Mouse (Mus musculus) limb, embryonic 10.5 days (tissue): ENCODE measurements around the gene Hoxc6. TPM values are rescaled to one million over a fixed set of nuclear protein-coding genes. Genes with fewer than 3 reads are reported as not detected.

Experiments used
- DNase-seq: peaks from one replicate; pipeline ENCODE4 v3.0.0-alpha.2; 2017; ENCODE audit warnings: low spot score
- H3K27ac ChIP-seq: fragments of 300-500 bp; sonication (generic); 2 replicates; pipeline ENCODE4 v1.5.1; 2016; ENCODE audit warnings: mild to moderate bottlenecking
- H3K27me3 ChIP-seq: fragments of 300-500 bp; sonication (generic); 2 replicates; pipeline ENCODE4 v1.6.1; 2016; ENCODE audit warnings: low read depth, mild to moderate bottlenecking; ENCODE audit not compliant: poor library complexity, severe bottlenecking
- H3K36me3 ChIP-seq: fragments of 300-500 bp; sonication (generic); 2 replicates; pipeline ENCODE4 v1.6.1; 2016; ENCODE audit warnings: mild to moderate bottlenecking, moderate library complexity
- H3K4me1 ChIP-seq: fragments of 300-500 bp; sonication (generic); 2 replicates; pipeline ENCODE4 v1.6.1; 2016
- H3K4me3 ChIP-seq: fragments of 300-500 bp; sonication (generic); 2 replicates; pipeline ENCODE4 v1.5.1; 2016; ENCODE audit warnings: mild to moderate bottlenecking, moderate library complexity
- H3K9me3 ChIP-seq: fragments of 300-500 bp; sonication (generic); replicated peaks from 2 replicates; pipeline ENCODE4 v1.6.1; 2016; ENCODE audit warnings: mild to moderate bottlenecking
- WGBS: fragments of 180-500 bp; shearing (Covaris S2); methylation state at CpG from one replicate; pipeline ENCODE4 v1.1.7; 2016; 5-methylcytosine and 5-hydroxymethylcytosine counted together
- polyA plus RNA-seq: library from polyadenylated mRNA; unstranded; fragments of >200 nt; fragmentation: Nextera tagmentation; extraction: Ambion mirVana; gene quantifications from 2 replicates; pipeline ENCODE4 v1.2.1, GENCODE M21; 2016

Hoxc6 gene
- polyA plus RNA-seq, 1 experiment from 2014 or later = 10.1 TPM

GRCm38 (mm10) chr15:103000501-103000901, 2.4 kb downstream of the Hoxc6 start:
- H3K27me3 ChIP-seq = peaks cover 99% of the 10 kb centered on the region
- peak; percentile 77 for DNase-seq
- H3K4me1 ChIP-seq = peaks cover 99% of the 10 kb centered on the region
- peak overlapping the region; percentile 56 for H3K4me3 ChIP-seq
- H3K27ac ChIP-seq = peak overlapping the region; percentile 94
- H3K9me3 ChIP-seq = no peaks in the 10 kb centered on the region
- WGBS = under 1% methylated on average over 24 of the region's 24 CpGs
- no peaks in the 10 kb centered on the region for H3K36me3 ChIP-seq

GRCm38 (mm10) chr15:103001370-103001769, 3.3 kb downstream of the Hoxc6 start:
- Histone ChIP-seq H3K9me3 (no peaks in the 10 kb centered on the region), H3K4me1 (peaks cover 99% of the 10 kb centered on the region), H3K27ac (peak overlapping the region; percentile 94), H3K27me3 (peaks cover 99% of the 10 kb centered on the region), H3K4me3 (peak overlapping the region; percentile 56), H3K36me3 (no peaks in the 10 kb centered on the region)
- DNase-seq = no peak
- WGBS = 40% methylated on average over 2 of the region's 2 CpGs

GRCm38 (mm10) chr15:103002156-103002555, 4.1 kb downstream of the Hoxc6 start:
- Histone ChIP-seq H3K9me3 (no peaks in the 10 kb centered on the region), H3K27me3 (peaks cover 98% of the 10 kb centered on the region), H3K36me3 (no peaks in the 10 kb centered on the region), H3K4me1 (peaks cover 99% of the 10 kb centered on the region), H3K4me3 (peak overlapping the region; percentile 56), H3K27ac (peak overlapping the region; percentile 94)
- DNase-seq = no peak
- 6% methylated on average over 4 of the region's 4 CpGs for WGBS

GRCm38 (mm10) chr15:103002821-103003448, 4.9 kb downstream of the Hoxc6 start:
- Histone ChIP-seq H3K27me3 (peaks cover 98% of the 10 kb centered on the region), H3K27ac (peak overlapping the region; percentile 94), H3K36me3 (no peaks in the 10 kb centered on the region), H3K4me3 (peak overlapping the region; percentile 56), H3K4me1 (peaks cover 99% of the 10 kb centered on the region), H3K9me3 (no peaks in the 10 kb centered on the region)
- 6% methylated on average over 13 of the region's 13 CpGs for WGBS
- DNase-seq = no peak

- under 1% methylated on average over 17 of the region's 17 CpGs for WGBS
- no peaks in the 10 kb centered on the region for H3K9me3 ChIP-seq
- peaks cover 99% of the 10 kb centered on the region for H3K27me3 ChIP-seq
- H3K27ac ChIP-seq = peak overlapping the region; percentile 83
- no peaks in the 10 kb centered on the region for H3K36me3 ChIP-seq
- peak overlapping the region; percentile 38 for H3K4me3 ChIP-seq
- peaks cover 99% of the 10 kb centered on the region for H3K4me1 ChIP-seq
- no peak for DNase-seq
These were observed 7.3 kb downstream of the Hoxc6 start for GRCm38 (mm10) chr15:103005308-103005707.

GRCm38 (mm10) chr15:103005797-103006196, 7.7 kb downstream of the Hoxc6 start:
- no peaks in the 10 kb centered on the region for H3K9me3 ChIP-seq
- peak overlapping the region; percentile 83 for H3K27ac ChIP-seq
- no peaks in the 10 kb centered on the region for H3K36me3 ChIP-seq
- H3K27me3 ChIP-seq = peaks cover 99% of the 10 kb centered on the region
- peak overlapping the region; percentile 38 for H3K4me3 ChIP-seq
- no peak for DNase-seq
- peaks cover 99% of the 10 kb centered on the region for H3K4me1 ChIP-seq
- 2% methylated on average over 5 of the region's 5 CpGs for WGBS

- no peak for DNase-seq
- 5% methylated on average over 1 of the region's 1 CpGs for WGBS
- Histone ChIP-seq H3K27ac (peak overlapping the region; percentile 83), H3K27me3 (peaks cover 99% of the 10 kb centered on the region), H3K36me3 (no peaks in the 10 kb centered on the region; the same call in 1 of the 2 replicates), H3K9me3 (no peaks in the 10 kb centered on the region), H3K4me1 (peaks cover 99% of the 10 kb centered on the region), H3K4me3 (peak overlapping the region; percentile 38; the same call in 1 of the 2 replicates)
These were observed 8.3 kb downstream of the Hoxc6 start for GRCm38 (mm10) chr15:103006326-103006725.

GRCm38 (mm10) chr15:103009265-103010111, 11.4 kb downstream of the Hoxc6 start:
- no peaks in the 10 kb centered on the region for H3K9me3 ChIP-seq
- no peak for DNase-seq
- peak overlapping the region; percentile 51 for H3K4me3 ChIP-seq
- H3K36me3 ChIP-seq = no peaks in the 10 kb centered on the region; the same call in 1 of the 2 replicates
- H3K27ac ChIP-seq = peak overlapping the region; percentile 90
- peaks cover 98% of the 10 kb centered on the region for H3K4me1 ChIP-seq
- peaks cover 97% of the 10 kb centered on the region for H3K27me3 ChIP-seq
- under 1% methylated on average over 27 of the region's 27 CpGs for WGBS

- H3K27ac ChIP-seq = peak overlapping the region; percentile 90
- no peak for DNase-seq
- no peaks in the 10 kb centered on the region; the same call in 1 of the 2 replicates for H3K36me3 ChIP-seq
- H3K27me3 ChIP-seq = peaks cover 97% of the 10 kb centered on the region
- peak overlapping the region; percentile 51 for H3K4me3 ChIP-seq
- H3K9me3 ChIP-seq = no peaks in the 10 kb centered on the region
- under 1% methylated on average over 31 of the region's 31 CpGs for WGBS
- peaks cover 98% of the 10 kb centered on the region for H3K4me1 ChIP-seq
These were observed 12.2 kb downstream of the Hoxc6 start for GRCm38 (mm10) chr15:103010112-103010846.

GRCm38 (mm10) chr15:103010847-103011555, 12.9 kb downstream of the Hoxc6 start:
- peaks cover 97% of the 10 kb centered on the region for H3K27me3 ChIP-seq
- no peaks in the 10 kb centered on the region for H3K9me3 ChIP-seq
- H3K4me1 ChIP-seq = peaks cover 98% of the 10 kb centered on the region
- H3K27ac ChIP-seq = peak overlapping the region; percentile 90
- no peaks in the 10 kb centered on the region; the same call in 1 of the 2 replicates for H3K36me3 ChIP-seq
- peak overlapping the region; percentile 51 for H3K4me3 ChIP-seq
- under 1% methylated on average over 28 of the region's 28 CpGs for WGBS
- no peak for DNase-seq

GRCm38 (mm10) chr15:103011928-103012486, 13.9 kb downstream of the Hoxc6 start:
- peak overlapping the region; percentile 45 for H3K4me3 ChIP-seq

More at GRCm38 (mm10) chr15:103011928-103012486, 13.9 kb downstream of the Hoxc6 start:
- H3K27me3 ChIP-seq = peaks cover 97% of the 10 kb centered on the region
- WGBS = 3% methylated on average over 26 of the region's 26 CpGs
- no peaks in the 10 kb centered on the region; the same call in 1 of the 2 replicates for H3K36me3 ChIP-seq
- H3K27ac ChIP-seq = peak overlapping the region; percentile 90
- peaks cover 98% of the 10 kb centered on the region for H3K4me1 ChIP-seq
- H3K9me3 ChIP-seq = no peaks in the 10 kb centered on the region
- peak; percentile 68 for DNase-seq
